Mouse (Mus musculus): Measurements from ENCODE around the gene Cpt1c.

GRCm38 (mm10) chr7:45000539-45001114, 26.0 kb upstream of the Cpt1c start:
- TF ChIP-seq POLR2A (IDR thresholded peaks at IDR 0.05; ENCODE audit: insufficient read depth, low read length) (no peak), CTCF (IDR thresholded peaks at IDR 0.05; ENCODE audit: low read depth, low read length) (no peak), EP300 (IDR thresholded peaks at IDR 0.05; ENCODE audit: insufficient read depth, low read depth, low read length) (no peak)
